Mouse (Mus musculus) cerebellum, adult (tissue): ENCODE data around the gene Galnt2.

Experiments
- ATAC-seq: cut with Nextera tagmentation; 2 replicates; pipeline ENCODE4 v1.9.2; 2017; ENCODE audit warnings: mild to moderate bottlenecking, moderate library complexity, mixed read lengths; ENCODE audit not compliant: insufficient number of reproducible peaks, low FRiP score, low TSS enrichment

The Galnt2 gene

DNA sequence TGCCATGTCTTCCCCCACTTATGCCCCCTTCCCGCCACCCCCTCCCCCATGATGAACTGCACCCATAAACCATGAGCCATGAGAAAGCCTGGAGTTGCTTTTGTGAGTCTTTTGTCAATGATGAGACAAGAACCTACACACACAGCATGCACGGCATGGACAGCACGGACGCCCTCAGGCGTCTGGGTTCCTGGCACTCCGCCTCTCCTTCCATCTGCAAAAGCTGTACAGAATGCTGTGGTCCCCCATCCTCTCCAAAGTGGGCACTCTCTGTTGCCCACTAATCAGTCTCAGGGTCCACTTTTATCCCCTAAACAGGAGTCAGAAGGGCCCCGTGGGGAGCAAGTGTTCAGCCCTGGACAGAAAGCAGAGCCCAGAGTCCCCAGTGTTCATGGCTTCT, 163.8 kb downstream of the Galnt2 start:
- no peak for ATAC-seq
